Mouse (Mus musculus): Measurements from ENCODE around the gene Fbxw9.
"Not testable (repeated sequence)": the region's sequence is repeated elsewhere in the genome, so short reads cannot be mapped to it uniquely, and the experiment has no call there.

GRCm38 (mm10) chr8:85082169-85082568 lies 22.3 kb downstream of the Fbxw9 start:
- TF ChIP-seq CTCF (IDR thresholded peaks at IDR 0.05; ENCODE audit: low read depth, low read length); TAL1 (conservative IDR thresholded peaks at IDR 0.05; ENCODE audit: low read depth, low read length); GATA1 (IDR thresholded peaks at IDR 0.05; ENCODE audit: borderline replicate concordance, low read length); POLR2AphosphoS5 (IDR thresholded peaks at IDR 0.05; ENCODE audit: insufficient replicate concordance, low read depth, low read length): not testable (repeated sequence)

Data from G1E (cell line).